Mouse (Mus musculus) layer of hippocampus, adult 11-12 months (tissue): ENCODE results near the gene Tmem59.

Source experiments
- DNase-seq: peaks from one replicate; pipeline ENCODE4 v3.0.0; 2022; ENCODE audit warnings: low spot score

Gene Tmem59

GRCm38 (mm10) chr4:107243365-107244333 lies 65.5 kb downstream of the Tmem59 start:
- no peak for DNase-seq

GRCm38 (mm10) chr4:107245368-107245767 lies 67.2 kb downstream of the Tmem59 start:
- no peak for DNase-seq

GRCm38 (mm10) chr4:107246040-107246439 lies 67.8 kb downstream of the Tmem59 start:
- DNase-seq: no peak

GRCm38 (mm10) chr4:107247110-107247509 lies 68.9 kb downstream of the Tmem59 start:
- no peak for DNase-seq

- no peak for DNase-seq
These were observed 69.9 kb downstream of the Tmem59 start for GRCm38 (mm10) chr4:107248061-107248460.

- no peak for DNase-seq
These were observed 71.3 kb downstream of the Tmem59 start for GRCm38 (mm10) chr4:107249471-107249870.

GRCm38 (mm10) chr4:107250494-107250893 lies 72.3 kb downstream of the Tmem59 start:
- peak; percentile 70 for DNase-seq
